Mouse (Mus musculus): Measurements from ENCODE around the gene Ostn. TPM values are rescaled to one million over a fixed set of nuclear protein-coding genes. Genes with fewer than 3 reads are reported as not detected.
"Not testable (repeated sequence)": the region's sequence is repeated elsewhere in the genome, so short reads cannot be mapped to it uniquely, and the experiment has no call there.

The Ostn gene
- polyA plus RNA-seq (2014; fragmentation: Nextera tagmentation; extraction: Ambion mirVana): 9.5 and 11.8 TPM in 2 replicates

DNA sequence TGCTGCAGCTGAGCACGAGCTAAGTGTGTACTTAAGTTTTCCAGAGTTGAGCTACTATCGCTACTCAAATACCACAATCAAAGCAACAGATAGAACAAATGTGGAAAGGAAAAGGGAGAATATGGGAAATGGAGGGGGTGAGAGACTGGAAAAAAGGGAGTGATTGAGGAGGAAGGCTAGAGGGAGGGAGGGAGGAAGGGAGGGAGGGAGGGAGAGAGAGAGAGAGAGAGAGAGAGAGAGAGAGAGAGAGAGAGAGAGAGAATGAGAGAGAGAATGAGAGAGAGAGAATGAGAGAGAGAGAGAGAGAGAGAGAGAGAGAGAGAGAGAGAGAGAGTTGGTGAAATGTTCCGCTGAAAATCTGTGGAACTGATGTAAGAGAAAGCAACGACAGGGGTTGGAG lies at the start of gene Ostn:
Ostn (plus strand) TSS at position 301 of the 400 bp plus-strand sequence.
- H3K9ac ChIP-seq (ENCODE audit: low read depth, low read length); H3K4me1 ChIP-seq (ENCODE audit: control insufficient read depth, insufficient read depth, low read length); ATAC-seq (ENCODE audit: low read depth); H3K4me3 ChIP-seq (ENCODE audit: low read depth, low read length); DNase-seq (ENCODE audit: low spot score); H3K4me2 ChIP-seq (ENCODE audit: low read depth, low read length); H3K27me3 ChIP-seq (replicated peaks; ENCODE audit: control insufficient read depth, insufficient read depth, low read length); H3K9me3 ChIP-seq (ENCODE audit: control insufficient read depth, low read length); H3K36me3 ChIP-seq (ENCODE audit: control insufficient read depth, insufficient read depth, low read length); H3K27ac ChIP-seq (replicated peaks; ENCODE audit: low read depth, low read length): not testable (repeated sequence)
- 58% methylated on average over 4 of the region's 4 CpGs for WGBS

DNA sequence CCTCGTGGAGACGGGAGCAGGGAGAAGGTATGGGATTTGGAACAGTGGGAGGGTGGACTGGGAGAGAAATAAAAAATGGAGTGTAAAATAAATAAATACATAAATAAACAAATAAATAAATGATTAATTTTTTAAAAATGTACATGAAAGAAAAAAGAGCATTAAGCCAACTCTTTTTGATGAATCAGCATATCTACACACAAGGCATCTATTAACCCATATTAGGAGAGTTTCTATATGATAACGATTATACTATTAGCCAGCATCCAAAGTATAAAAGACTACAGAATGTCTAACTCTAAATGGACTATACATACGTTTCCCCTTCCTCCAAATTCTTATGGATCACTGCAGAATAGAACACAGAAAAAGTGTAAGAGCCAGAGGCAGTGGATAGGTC lies 38.5 kb upstream of the Ostn start:
- Histone ChIP-seq H3K4me1 (ENCODE audit: control insufficient read depth, insufficient read depth, low read length) (no peaks in the 10 kb centered on the region), H3K27ac (replicated peaks; ENCODE audit: low read depth, low read length) (no peak overlapping the region), H3K4me2 (ENCODE audit: low read depth, low read length) (no peak overlapping the region), H3K9me3 (ENCODE audit: control insufficient read depth, low read length) (no peaks in the 10 kb centered on the region), H3K9ac (ENCODE audit: low read depth, low read length) (no peak overlapping the region), H3K27me3 (replicated peaks; ENCODE audit: control insufficient read depth, insufficient read depth, low read length) (no peaks in the 10 kb centered on the region), H3K4me3 (ENCODE audit: low read depth, low read length) (no peak overlapping the region), H3K36me3 (ENCODE audit: control insufficient read depth, insufficient read depth, low read length) (no peaks in the 10 kb centered on the region)
- DNase-seq (ENCODE audit: low spot score) (no peak), ATAC-seq (ENCODE audit: low read depth) (no peak)
- 72% methylated on average over 4 of the region's 4 CpGs for WGBS

DNA sequence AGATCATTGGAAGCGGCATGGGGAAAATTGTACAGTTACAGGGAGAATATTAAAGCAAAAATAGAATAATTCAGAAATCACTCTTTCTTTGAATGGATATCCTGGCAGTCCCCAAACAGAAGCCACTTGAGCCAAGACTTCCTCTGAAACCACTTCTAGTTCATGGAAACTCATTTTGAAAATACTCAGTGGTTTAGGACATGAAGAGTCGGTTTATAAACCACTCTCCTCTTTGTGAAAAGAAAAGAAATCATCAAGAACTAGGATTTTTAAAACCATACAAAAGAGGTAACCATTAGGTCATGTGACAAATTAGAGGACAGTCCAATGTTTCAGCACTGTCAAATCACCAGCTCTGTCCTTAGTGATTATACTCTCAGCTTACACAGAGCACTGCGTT lies 19.9 kb upstream of the Ostn start:
- WGBS: 77% methylated on average over 3 of the region's 3 CpGs

DNA sequence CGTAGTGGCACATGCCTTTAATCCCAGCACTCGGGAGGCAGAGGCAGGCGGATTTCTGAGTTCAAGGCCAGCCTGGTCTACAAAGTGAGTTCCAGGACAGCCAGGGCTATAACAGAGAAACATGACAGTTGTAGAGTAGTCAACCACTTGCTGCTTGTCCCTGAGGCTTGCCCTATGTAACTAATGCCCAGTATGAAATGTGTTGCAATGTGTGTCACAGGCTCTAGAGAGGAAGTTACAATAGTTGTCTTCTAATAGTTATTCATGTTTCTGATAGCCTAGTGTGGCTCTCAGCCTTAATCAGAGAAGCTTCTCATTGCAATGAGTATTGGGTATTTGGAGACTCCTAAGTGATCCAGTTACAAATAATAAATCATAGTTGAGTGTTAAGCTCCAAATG lies 10.8 kb upstream of the Ostn start:
- no peak overlapping the region for H3K4me2 ChIP-seq (ENCODE audit: low read depth, low read length)
- H3K4me3 ChIP-seq (ENCODE audit: low read depth, low read length): no peak overlapping the region

More for the DNA sequence above, 19.9 kb upstream of the Ostn start:
- no peaks in the 10 kb centered on the region for H3K27me3 ChIP-seq (replicated peaks; ENCODE audit: control insufficient read depth, insufficient read depth, low read length)
- no peak overlapping the region for H3K27ac ChIP-seq (replicated peaks; ENCODE audit: low read depth, low read length)
- no peaks in the 10 kb centered on the region for H3K36me3 ChIP-seq (ENCODE audit: control insufficient read depth, insufficient read depth, low read length)
- DNase-seq (ENCODE audit: low spot score): no peak
- H3K4me3 ChIP-seq (ENCODE audit: low read depth, low read length): no peak overlapping the region
- no peak overlapping the region for H3K9ac ChIP-seq (ENCODE audit: low read depth, low read length)
- no peaks in the 10 kb centered on the region for H3K9me3 ChIP-seq (ENCODE audit: control insufficient read depth, low read length)
- H3K4me1 ChIP-seq (ENCODE audit: control insufficient read depth, insufficient read depth, low read length): no peaks in the 10 kb centered on the region
- ATAC-seq (ENCODE audit: low read depth): no peak
- H3K4me2 ChIP-seq (ENCODE audit: low read depth, low read length): no peak overlapping the region

DNA sequence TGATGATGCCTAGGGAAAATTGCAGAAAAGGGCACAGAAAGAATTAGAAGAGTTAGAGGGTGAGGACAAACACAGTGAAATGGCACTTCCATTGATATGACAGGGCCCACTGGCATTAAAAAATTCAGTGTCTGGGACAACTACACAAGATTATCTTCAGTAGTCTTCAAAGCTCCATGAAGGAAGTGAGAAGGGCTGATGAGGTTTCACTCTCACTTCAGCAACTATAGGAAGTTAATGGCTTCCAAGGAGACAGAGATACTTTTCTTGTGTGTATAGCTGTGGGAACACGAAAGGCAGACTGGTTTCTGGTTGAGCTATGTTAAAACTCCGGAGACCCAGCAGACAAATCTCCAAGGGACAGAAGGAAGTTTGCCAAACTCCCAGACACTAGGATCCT lies 10.4 kb upstream of the Ostn start:
- no peak for DNase-seq (ENCODE audit: low spot score)
- WGBS: 85% methylated on average over 2 of the region's 2 CpGs
- Histone ChIP-seq H3K4me3 (ENCODE audit: low read depth, low read length) (no peak overlapping the region), H3K9ac (ENCODE audit: low read depth, low read length) (no peak overlapping the region), H3K27me3 (replicated peaks; ENCODE audit: control insufficient read depth, insufficient read depth, low read length) (no peaks in the 10 kb centered on the region), H3K27ac (replicated peaks; ENCODE audit: low read depth, low read length) (no peak overlapping the region), H3K36me3 (ENCODE audit: control insufficient read depth, insufficient read depth, low read length) (no peaks in the 10 kb centered on the region), H3K4me1 (ENCODE audit: control insufficient read depth, insufficient read depth, low read length) (no peaks in the 10 kb centered on the region), H3K4me2 (ENCODE audit: low read depth, low read length) (no peak overlapping the region), H3K9me3 (ENCODE audit: control insufficient read depth, low read length) (no peaks in the 10 kb centered on the region)
- ATAC-seq (ENCODE audit: low read depth): no peak

More for the DNA sequence above, 10.8 kb upstream of the Ostn start:
- no peaks in the 10 kb centered on the region for H3K36me3 ChIP-seq (ENCODE audit: control insufficient read depth, insufficient read depth, low read length)
- no peaks in the 10 kb centered on the region for H3K27me3 ChIP-seq (replicated peaks; ENCODE audit: control insufficient read depth, insufficient read depth, low read length)
- no peak overlapping the region for H3K27ac ChIP-seq (replicated peaks; ENCODE audit: low read depth, low read length)
- no peaks in the 10 kb centered on the region for H3K4me1 ChIP-seq (ENCODE audit: control insufficient read depth, insufficient read depth, low read length)
- WGBS: 89% methylated on average over 3 of the region's 3 CpGs
- ATAC-seq (ENCODE audit: low read depth): no peak
- H3K9ac ChIP-seq (ENCODE audit: low read depth, low read length): no peak overlapping the region
- DNase-seq (ENCODE audit: low spot score): no peak
- H3K9me3 ChIP-seq (ENCODE audit: control insufficient read depth, low read length): no peaks in the 10 kb centered on the region

DNA sequence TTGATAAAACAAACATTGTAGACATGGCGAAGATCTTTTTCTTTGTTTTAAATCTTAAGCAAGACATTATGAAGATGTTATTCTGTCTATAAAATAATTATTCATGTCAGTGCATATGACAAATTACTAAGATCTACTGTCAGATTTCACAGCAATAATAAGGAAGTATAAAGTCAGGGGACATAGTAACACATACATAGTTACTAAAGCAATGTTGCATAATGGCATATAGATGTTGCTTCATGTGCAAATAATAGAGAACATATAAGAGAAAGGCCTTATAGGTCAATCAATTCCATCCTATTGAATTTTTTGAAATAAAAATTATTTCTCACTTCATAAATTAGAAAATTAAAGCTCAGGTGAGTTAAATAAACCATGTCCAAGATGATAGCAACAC lies 11.8 kb downstream of the Ostn start:
- H3K4me3 ChIP-seq (ENCODE audit: low read depth, low read length): no peak overlapping the region
- 80% methylated on average over 1 of the region's 1 CpGs for WGBS
- DNase-seq (ENCODE audit: low spot score) (no peak), ATAC-seq (ENCODE audit: low read depth) (no peak)
- H3K27ac ChIP-seq (replicated peaks; ENCODE audit: low read depth, low read length): no peak overlapping the region
- no peak overlapping the region for H3K4me2 ChIP-seq (ENCODE audit: low read depth, low read length)
- H3K9ac ChIP-seq (ENCODE audit: low read depth, low read length): no peak overlapping the region
- no peaks in the 10 kb centered on the region for H3K27me3 ChIP-seq (replicated peaks; ENCODE audit: control insufficient read depth, insufficient read depth, low read length)
- H3K9me3 ChIP-seq (ENCODE audit: control insufficient read depth, low read length): no peaks in the 10 kb centered on the region
- H3K36me3 ChIP-seq (ENCODE audit: control insufficient read depth, insufficient read depth, low read length): no peaks in the 10 kb centered on the region
- no peaks in the 10 kb centered on the region for H3K4me1 ChIP-seq (ENCODE audit: control insufficient read depth, insufficient read depth, low read length)

DNA sequence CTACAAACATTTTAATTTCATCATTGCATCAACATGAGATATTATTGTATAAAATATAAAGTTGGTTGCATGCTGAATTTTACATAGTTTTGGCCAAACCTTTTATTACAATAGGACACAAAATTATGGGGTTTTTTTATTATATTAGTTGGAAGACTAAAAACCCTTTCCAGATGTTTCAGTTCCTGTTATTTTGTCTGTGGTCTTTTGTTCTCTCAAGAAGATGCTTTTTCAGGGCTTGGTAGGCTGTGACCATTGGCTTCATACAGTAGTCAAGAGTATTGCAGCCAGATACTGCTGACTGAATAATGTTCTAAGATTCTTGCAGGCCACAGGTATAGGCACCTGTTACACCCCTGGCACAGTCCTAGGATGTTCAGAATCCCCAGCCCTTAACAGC lies 14.8 kb downstream of the Ostn start:
- Histone ChIP-seq H3K9ac (ENCODE audit: low read depth, low read length) (no peak overlapping the region), H3K36me3 (ENCODE audit: control insufficient read depth, insufficient read depth, low read length) (no peaks in the 10 kb centered on the region), H3K27me3 (replicated peaks; ENCODE audit: control insufficient read depth, insufficient read depth, low read length) (no peaks in the 10 kb centered on the region), H3K4me2 (ENCODE audit: low read depth, low read length) (no peak overlapping the region), H3K9me3 (ENCODE audit: control insufficient read depth, low read length) (no peaks in the 10 kb centered on the region), H3K27ac (replicated peaks; ENCODE audit: low read depth, low read length) (no peak overlapping the region), H3K4me3 (ENCODE audit: low read depth, low read length) (no peak overlapping the region), H3K4me1 (ENCODE audit: control insufficient read depth, insufficient read depth, low read length) (no peaks in the 10 kb centered on the region)
- ATAC-seq (ENCODE audit: low read depth) (no peak), DNase-seq (ENCODE audit: low spot score) (no peak)

DNA sequence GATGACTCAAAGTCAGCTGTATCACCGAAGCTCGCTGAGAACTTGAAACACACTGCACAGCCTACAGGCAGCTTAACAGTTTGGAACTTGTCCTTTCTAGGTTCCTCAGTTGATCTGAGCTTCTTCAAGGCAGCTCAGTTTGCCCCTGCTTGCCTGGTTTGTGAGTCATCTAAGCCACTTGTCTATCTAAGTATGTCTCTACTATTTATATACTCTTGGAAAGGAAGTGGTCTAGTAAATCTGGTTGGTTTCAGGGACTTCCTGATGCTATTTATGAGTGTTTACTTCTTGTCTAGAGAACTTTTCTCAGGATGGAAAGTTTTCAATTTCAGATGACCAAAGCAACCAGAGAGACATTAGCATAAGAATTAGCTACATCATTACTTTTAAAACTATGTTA lies 19.2 kb downstream of the Ostn start:
- ATAC-seq (ENCODE audit: low read depth): no peak
- 86% methylated on average over 2 of the region's 2 CpGs for WGBS
- H3K27ac ChIP-seq (replicated peaks; ENCODE audit: low read depth, low read length): no peak overlapping the region

DNA sequence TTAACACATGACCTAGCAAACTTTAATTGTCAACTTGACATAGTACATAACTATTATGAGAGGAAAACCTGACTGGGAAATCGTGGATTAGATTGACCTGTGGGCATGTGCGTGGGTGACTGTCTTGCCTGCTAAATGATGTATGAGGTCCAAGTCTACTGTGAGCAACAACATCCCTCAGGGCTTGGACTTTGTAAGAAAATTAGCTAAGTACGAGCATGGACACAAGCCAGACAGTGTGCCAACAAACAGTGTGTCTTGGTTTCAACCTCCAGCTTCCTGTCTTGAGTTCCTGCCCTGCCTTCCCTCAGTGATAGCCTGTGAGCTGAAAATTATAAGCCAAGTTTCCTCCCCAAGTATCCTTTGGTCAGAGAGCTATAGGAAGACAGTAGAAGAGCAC lies 40.2 kb downstream of the Ostn start:
- Histone ChIP-seq H3K4me2 (ENCODE audit: low read depth, low read length) (no peak overlapping the region), H3K27ac (replicated peaks; ENCODE audit: low read depth, low read length) (no peak overlapping the region), H3K9ac (ENCODE audit: low read depth, low read length) (no peak overlapping the region), H3K36me3 (ENCODE audit: control insufficient read depth, insufficient read depth, low read length) (no peaks in the 10 kb centered on the region), H3K9me3 (ENCODE audit: control insufficient read depth, low read length) (no peaks in the 10 kb centered on the region), H3K4me1 (ENCODE audit: control insufficient read depth, insufficient read depth, low read length) (no peaks in the 10 kb centered on the region), H3K27me3 (replicated peaks; ENCODE audit: control insufficient read depth, insufficient read depth, low read length) (no peaks in the 10 kb centered on the region), H3K4me3 (ENCODE audit: low read depth, low read length) (no peak overlapping the region)
- DNase-seq (ENCODE audit: low spot score) (no peak), ATAC-seq (ENCODE audit: low read depth) (no peak)
- 67% methylated on average over 3 of the region's 3 CpGs for WGBS

More for the DNA sequence above, 19.2 kb downstream of the Ostn start:
- no peak for DNase-seq (ENCODE audit: low spot score)
- no peak overlapping the region for H3K4me2 ChIP-seq (ENCODE audit: low read depth, low read length)
- no peaks in the 10 kb centered on the region for H3K27me3 ChIP-seq (replicated peaks; ENCODE audit: control insufficient read depth, insufficient read depth, low read length)
- no peaks in the 10 kb centered on the region for H3K9me3 ChIP-seq (ENCODE audit: control insufficient read depth, low read length)
- no peaks in the 10 kb centered on the region for H3K4me1 ChIP-seq (ENCODE audit: control insufficient read depth, insufficient read depth, low read length)
- H3K4me3 ChIP-seq (ENCODE audit: low read depth, low read length): no peak overlapping the region
- no peaks in the 10 kb centered on the region for H3K36me3 ChIP-seq (ENCODE audit: control insufficient read depth, insufficient read depth, low read length)
- no peak overlapping the region for H3K9ac ChIP-seq (ENCODE audit: low read depth, low read length)

Measured in embryonic facial prominence, embryonic 14.5 days (tissue).